In the genomic region with DNA sequence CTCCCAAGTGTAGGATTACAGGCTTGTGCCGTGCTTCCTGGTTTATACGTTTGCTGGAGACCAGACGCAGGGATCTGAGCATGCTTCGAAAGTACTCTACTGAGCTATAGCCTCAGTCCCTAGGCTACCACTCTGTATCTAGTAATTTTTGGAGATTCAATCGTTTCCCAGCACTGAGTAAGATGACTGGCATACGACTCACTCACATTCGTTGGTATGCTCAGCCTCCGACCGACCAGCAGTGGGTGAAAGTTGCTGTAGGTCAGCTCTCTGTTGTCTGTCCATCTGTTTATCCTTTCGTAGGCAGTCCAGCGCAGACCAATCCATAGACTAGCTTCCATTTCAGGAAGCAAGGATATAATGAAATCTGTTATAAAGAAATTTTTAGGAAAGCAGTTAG, we compare ENCODE assay signal across 20 mouse cellular contexts. TPM values are rescaled to one million over a fixed set of nuclear protein-coding genes. Genes with fewer than 3 reads are reported as not detected.
A peak's percentile ranks its signal among the peaks of the same experiment; 100 is the strongest.
DNase-seq lines count a peak whose midpoint lies in the region; TF ChIP-seq lines count a peak whose summit lies in the region.
"Had no signal": no experiment of that assay in that cellular context is flagged by ENCODE, and none has a peak within 500 bp of the region (broad histone marks: within the 10 kb centered on the region; RNA-seq: fewer than 3 reads in every experiment).

No protein-coding gene starts in this region.

- TF ChIP-seq EP300 in CH12.LX (IDR thresholded peaks at IDR 0.05; ENCODE audit: low read length): no peak

- no peaks in the 10 kb centered on the region for H3K79me2 ChIP-seq in CH12.LX (replicated peaks; ENCODE audit: control insufficient read depth, extremely low read depth, insufficient read depth, poor library complexity, severe bottlenecking)

- dilution Hi-C loops in CH12.LX (cut with MboI; ENCODE audit: extremely low pct_ligation_motif_present, extremely low pct_unique_long_range_greater_than_20kb, low sequenced_read_pairs): no loop called here

- peak overlapping the region in 1 of 3 experiments; percentile 25 for H3K4me3 ChIP-seq in CH12.LX (replicated peaks in 1 of 3; ENCODE audit: low read depth in 2 of 3, low read length in 2 of 3, poor library complexity in 1 of 3)
- H3K4me3 ChIP-seq: embryonic facial prominence, embryonic 10.5 days; embryonic facial prominence, embryonic 12.5 days; forebrain, embryonic 13.5 days; forebrain, embryonic 15.5 days had no signal

- peaks cover 23 to 50% of the 10 kb centered on the region in 2 experiments for H3K36me3 ChIP-seq in CH12.LX (replicated peaks in 1 of 2; ENCODE audit: control insufficient read depth in 1 of 2, insufficient read depth in 1 of 2, low read length in 1 of 2)
- H3K36me3 ChIP-seq: embryonic facial prominence, embryonic 10.5 days; embryonic facial prominence, embryonic 12.5 days; forebrain, embryonic 15.5 days had no signal

- H3K27ac ChIP-seq in CH12.LX (ENCODE audit: insufficient read depth, low read depth): peak overlapping the region; percentile 90
- H3K27ac ChIP-seq: embryonic facial prominence, embryonic 10.5 days; embryonic facial prominence, embryonic 12.5 days; forebrain, embryonic 13.5 days; forebrain, embryonic 15.5 days had no signal

- in situ Hi-C loops in CH12.LX (cut with MboI; ENCODE audit: low pct_ligation_motif_present, low pct_unique_long_range_greater_than_20kb, low sequenced_read_pairs): no loop called here

- TF ChIP-seq CTCF in CH12.LX (conservative IDR thresholded peaks at IDR 0.05 in 1 of 2, IDR thresholded peaks at IDR 0.05 in 1 of 2; ENCODE audit: low read depth in 2 of 2, low read length in 2 of 2): no peak

- no peaks in the 10 kb centered on the region for H3K27me3 ChIP-seq in CH12.LX (replicated peaks)
- H3K27me3 ChIP-seq: embryonic facial prominence, embryonic 12.5 days; forebrain, embryonic 13.5 days; forebrain, embryonic 15.5 days; Patski had no signal

- H3K4me2 ChIP-seq in CH12.LX (ENCODE audit: insufficient read depth, low read depth, poor library complexity, severe bottlenecking): peak overlapping the region; percentile 54
- H3K4me2 ChIP-seq: embryonic facial prominence, embryonic 12.5 days; forebrain, embryonic 13.5 days; forebrain, embryonic 15.5 days had no signal

- H3K4me1 ChIP-seq in CH12.LX (ENCODE audit: control insufficient read depth in 1 of 2, insufficient read depth in 2 of 2): peaks cover 19 to 42% of the 10 kb centered on the region in 2 experiments
- H3K4me1 ChIP-seq: embryonic facial prominence, embryonic 10.5 days; embryonic facial prominence, embryonic 12.5 days; forebrain, embryonic 13.5 days had no signal

- H3K9ac ChIP-seq in CH12.LX (ENCODE audit: insufficient read depth, low read depth): peak overlapping the region; percentile 28; the same call in 1 of the 2 replicates
- H3K9ac ChIP-seq: embryonic facial prominence, embryonic 12.5 days; forebrain, embryonic 13.5 days; forebrain, embryonic 15.5 days; forebrain, postnatal 0 days had no signal

- no peak for TF ChIP-seq POLR2A in CH12.LX (IDR thresholded peaks at IDR 0.05; ENCODE audit: low read depth, low read length)

- DNase-seq in 3T3-L1 (ENCODE audit: low read depth, low spot score) (peak; percentile 63), CH12.LX (ENCODE audit: extremely low read depth) (no peak), NIH3T3 (ENCODE audit: low read depth) (peak; percentile 57)
- no peak for DNase-seq in layer of hippocampus, postnatal 25 days (ENCODE audit: extremely low spot score in 1 of 2, low spot score in 1 of 2)
- DNase-seq in right cerebral cortex, postnatal 36 days (ENCODE audit: low spot score in 2 of 2): no peak
- DNase-seq: adrenal gland, adult 8-10 months; adrenal gland, postnatal 14 days; adrenal gland, postnatal 36 days; B cell, adult 2 months; cerebellum, adult 11-12 months; cerebellum, adult 2 months; cerebellum, adult 9-10 months; cerebellum, postnatal 10 days; cerebellum, postnatal 25 days; forebrain, postnatal 0 days had no signal

- H3K9me3 ChIP-seq in CH12.LX (replicated peaks; ENCODE audit: low read length): no peaks in the 10 kb centered on the region
- H3K9me3 ChIP-seq: embryonic facial prominence, embryonic 10.5 days; embryonic facial prominence, embryonic 12.5 days; forebrain, embryonic 13.5 days; forebrain, embryonic 15.5 days had no signal

- no peak for TF ChIP-seq RAD21 in CH12.LX (IDR thresholded peaks at IDR 0.05; ENCODE audit: low read depth, low read length)

TF ChIP-seq in CH12.LX, 34 proteins besides CTCF, POLR2A, EP300 and RAD21:
- TF ChIP-seq ZNF384 (IDR thresholded peaks at IDR 0.05; ENCODE audit: low read depth, low read length): no peak
TF ChIP-seq in CH12.LX: peak in this region for 0.

RNA-seq across cellular contexts. Expression of gene Cd302, which starts 43.3 kb away (rescaled TPM):
- not detected in 2 replicates for total RNA-seq in CH12.LX (2012; rRNA removed)
- not detected in 2 replicates for total RNA-seq in CH12.LX (2014; rRNA removed)
- not detected in 2 replicates for polyA plus RNA-seq in CH12.LX (2012; ENCODE audit: insufficient read length, low read depth)
- 10 to 100 TPM; 12.3 to 15.3 TPM for total RNA-seq in layer of hippocampus, postnatal 25 days (2021)

RNA-seq across cellular contexts. Expression of gene Ly75, which starts 55.5 kb away (rescaled TPM):
- total RNA-seq in CH12.LX (2012; rRNA removed) (18.8 and 32.2 TPM in 2 replicates), CH12.LX (2014; rRNA removed) (13.8 and 14.5 TPM in 2 replicates)
- 10.1 and 10.6 TPM in 2 replicates for polyA plus RNA-seq in CH12.LX (2012; ENCODE audit: insufficient read length, low read depth)
- total RNA-seq in layer of hippocampus, postnatal 25 days (2021): 1 to 10 TPM; 1.1 to 1.2 TPM

Comparison
In these comparisons a context has a peak if more than half of its experiments do, and no peak if none do; other contexts are left out.
1. DNase-seq: peak in 3T3-L1 (single experiment) and NIH3T3 (single experiment); none in CH12.LX (single experiment), layer of hippocampus, postnatal 25 days (0 of 2) and right cerebral cortex, postnatal 36 days (0 of 2).
2. RNA of gene Cd302, which starts 43.3 kb away (total RNA-seq): 12.3 to 15.3 TPM in layer of hippocampus, postnatal 25 days; not detected in CH12.LX; every median in the first group is over 10 times any median in the second.
3. RNA of gene Ly75, which starts 55.5 kb away (total RNA-seq): 13.8 to 32.2 TPM in CH12.LX; 1.1 to 1.2 TPM in layer of hippocampus, postnatal 25 days; every median in the first group is over 4 times any median in the second.